Mouse (Mus musculus) limb, embryonic 14.5 days (tissue): Measurements from ENCODE around the gene Pax4. TPM values are rescaled to one million over a fixed set of nuclear protein-coding genes. Genes with fewer than 3 reads are reported as not detected.

Experiments used
- ATAC-seq: fragments of 200-750 bp; cut with Nextera tagmentation; 2 replicates; pipeline ENCODE4 v1.8.0; 2017; ENCODE audit warnings: low read depth, moderate number of reproducible peaks, moderate TSS enrichment; ENCODE audit not compliant: low FRiP score
- DNase-seq: peaks from one replicate; pipeline ENCODE4 v3.0.0-alpha.2; 2015; ENCODE audit warnings: low spot score
- H3K27ac ChIP-seq: fragments of 300-500 bp; sonication (generic); replicated peaks from 2 replicates; pipeline ENCODE4 v1.5.1; 2014; ENCODE audit warnings: low read depth, mild to moderate bottlenecking, low read length, moderate library complexity, mixed read lengths
- H3K27me3 ChIP-seq: fragments of 300-500 bp; sonication (generic); 2 replicates; pipeline ENCODE4 v1.6.1; 2014; ENCODE audit warnings: low read length, mixed read lengths; ENCODE audit not compliant: control insufficient read depth, insufficient read depth
- H3K36me3 ChIP-seq: fragments of 300-500 bp; sonication (generic); 2 replicates; pipeline ENCODE4 v1.6.1; 2014; ENCODE audit warnings: mild to moderate bottlenecking, low read length, moderate library complexity, mixed read lengths; ENCODE audit not compliant: control insufficient read depth, insufficient read depth
- H3K4me1 ChIP-seq: fragments of 300-500 bp; sonication (generic); 2 replicates; pipeline ENCODE4 v1.6.1; 2014; ENCODE audit warnings: antibody characterized with exemption, low read length, mixed read lengths; ENCODE audit not compliant: control insufficient read depth, insufficient read depth
- H3K4me2 ChIP-seq: fragments of 300-500 bp; sonication (generic); replicated peaks from 2 replicates; pipeline ENCODE4 v1.6.1; 2014; ENCODE audit warnings: low read depth, mild to moderate bottlenecking, low read length, moderate library complexity; ENCODE audit not compliant: severe bottlenecking
- H3K4me3 ChIP-seq: fragments of 300-500 bp; sonication (generic); replicated peaks from 2 replicates; pipeline ENCODE4 v1.5.1; 2014; ENCODE audit warnings: low read length
- H3K9ac ChIP-seq: fragments of 300-500 bp; sonication (generic); 2 replicates; pipeline ENCODE4 v1.6.1; 2014; ENCODE audit warnings: mild to moderate bottlenecking, low read depth, low read length, moderate library complexity; ENCODE audit not compliant: severe bottlenecking
- H3K9me3 ChIP-seq: fragments of 300-500 bp; sonication (generic); 2 replicates; pipeline ENCODE4 v1.6.1; 2016; ENCODE audit warnings: low read length; ENCODE audit not compliant: control insufficient read depth
- POLR2A ChIP-seq: fragments of 200-500 bp; IDR thresholded peaks from 2 replicates; pipeline ENCODE4 v1.8.0; 2012; ENCODE audit warnings: inconsistent platforms, mild to moderate bottlenecking, moderate library complexity, borderline replicate concordance; ENCODE audit not compliant: insufficient read depth, insufficient read length; ENCODE audit errors: extremely low read depth
- WGBS: fragments of 180-500 bp; shearing (Covaris S2); extraction: QIAGEN DNeasy Blood & Tissue Kit; methylation state at CpG from one replicate; pipeline ENCODE4 v1.1.7; 2014; 5-methylcytosine and 5-hydroxymethylcytosine counted together
- polyA plus RNA-seq, 2 experiments: library from polyadenylated mRNA; depleted of rRNA in 1 of 2; stranded (reverse) in 1 of 2; unstranded in 1 of 2; fragments of >200 nt; fragmentation: Nextera tagmentation in 1 of 2; extraction: Ambion mirVana in 1 of 2; gene quantifications; 2 replicates each; pipeline versions ENCODE4 v1.2.1 to v1.2.3; 2012 to 2014

Gene Pax4
- polyA plus RNA-seq, 2 experiments, result not detected

DNA sequence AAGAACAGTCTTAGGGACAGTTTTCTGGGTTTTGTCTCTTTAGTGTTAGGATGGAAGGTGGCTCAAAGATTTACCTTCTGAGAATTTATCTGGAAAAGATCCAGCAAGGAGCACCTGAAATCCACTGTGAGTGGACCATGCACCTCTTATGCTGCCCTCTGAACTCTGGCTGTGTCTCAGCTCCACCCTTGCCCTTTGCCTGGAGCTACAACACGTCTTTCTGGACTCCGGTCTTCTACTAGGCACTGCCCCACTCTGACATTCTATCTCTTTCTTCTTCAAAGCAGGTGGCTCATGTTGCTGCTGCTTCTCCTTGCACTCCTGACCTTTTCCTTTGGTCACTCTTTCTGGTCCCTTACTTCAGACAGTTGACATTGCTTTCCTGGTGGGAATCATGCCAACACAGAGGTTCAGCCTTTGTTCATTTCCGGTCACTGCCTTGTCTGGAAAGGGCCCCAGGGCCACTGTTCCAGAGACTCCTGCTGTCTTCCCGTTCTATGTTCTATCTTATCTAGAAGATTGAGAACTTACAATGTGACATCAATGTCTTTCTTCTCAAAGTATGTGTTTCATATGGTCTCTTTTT lies 21.0 kb upstream of the Pax4 start:
- H3K27me3 ChIP-seq, result no peaks in the 10 kb centered on the region
- ATAC-seq (no peak), DNase-seq (no peak)
- 67% methylated on average over 4 of the region's 4 CpGs for WGBS
- no peaks in the 10 kb centered on the region for H3K36me3 ChIP-seq
- no peak for TF ChIP-seq POLR2A
- H3K27ac ChIP-seq, result no peak overlapping the region
- H3K4me1 ChIP-seq, result no peaks in the 10 kb centered on the region
- no peaks in the 10 kb centered on the region for H3K9me3 ChIP-seq
- H3K4me2 ChIP-seq, result no peak overlapping the region
- H3K9ac ChIP-seq, result no peak overlapping the region
- H3K4me3 ChIP-seq, result no peak overlapping the region

DNA sequence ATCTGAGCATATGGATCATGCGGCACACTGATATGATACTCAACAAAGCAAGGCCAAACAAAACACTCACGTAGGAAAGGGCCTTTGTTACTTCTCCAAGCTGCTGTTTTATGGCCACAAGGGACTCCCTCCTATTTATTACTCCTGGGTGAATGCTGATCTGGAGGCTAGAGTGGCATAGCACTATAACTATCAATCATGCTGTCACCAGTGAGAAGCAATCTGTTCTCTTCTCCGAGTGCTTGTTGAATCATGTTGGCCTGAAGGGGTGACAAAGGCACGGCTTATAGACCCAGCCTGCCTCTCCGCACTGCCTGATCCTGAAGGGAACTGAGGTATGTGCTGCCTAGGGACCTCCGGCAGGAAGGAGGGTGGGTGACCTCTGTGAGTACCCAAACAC lies 15.5 kb upstream of the Pax4 start:
- 16% methylated on average over 6 of the region's 6 CpGs for WGBS
- no peak for DNase-seq
- Histone ChIP-seq H3K27ac (no peak overlapping the region), H3K36me3 (no peaks in the 10 kb centered on the region), H3K9me3 (no peaks in the 10 kb centered on the region), H3K4me3 (no peak overlapping the region), H3K4me2 (no peak overlapping the region), H3K27me3 (no peaks in the 10 kb centered on the region), H3K9ac (no peak overlapping the region), H3K4me1 (no peaks in the 10 kb centered on the region)
- TF ChIP-seq POLR2A, result no peak
- no peak for ATAC-seq

DNA sequence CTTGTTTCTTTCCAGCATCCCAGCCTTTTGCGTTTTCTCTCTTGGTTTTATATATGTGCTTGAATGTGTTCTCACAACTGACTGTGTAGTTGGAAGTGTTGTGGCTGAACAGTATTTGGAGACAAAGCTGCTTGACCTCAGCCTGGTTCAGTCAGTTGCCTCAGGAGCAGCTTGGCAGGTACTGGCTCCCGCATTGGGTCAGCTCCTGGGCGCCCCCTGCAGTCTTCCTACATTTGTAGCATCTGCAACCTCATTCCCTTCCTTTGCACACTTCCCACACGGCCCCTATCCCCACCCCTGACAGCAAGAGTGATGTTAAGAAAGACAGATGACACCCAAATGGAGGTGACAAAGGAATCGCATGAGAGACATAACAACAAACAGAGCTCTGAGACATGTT lies 11.4 kb upstream of the Pax4 start:
- H3K9ac ChIP-seq, result no peak overlapping the region
- H3K4me1 ChIP-seq, result no peaks in the 10 kb centered on the region
- TF ChIP-seq POLR2A, result no peak
- ATAC-seq (no peak), DNase-seq (peak; percentile 28)
- H3K36me3 ChIP-seq, result no peaks in the 10 kb centered on the region
- H3K4me3 ChIP-seq, result no peak overlapping the region
- WGBS, result 4% methylated on average over 5 of the region's 5 CpGs
- H3K27me3 ChIP-seq, result no peaks in the 10 kb centered on the region
- no peaks in the 10 kb centered on the region for H3K9me3 ChIP-seq
- no peak overlapping the region for H3K27ac ChIP-seq
- H3K4me2 ChIP-seq, result no peak overlapping the region

DNA sequence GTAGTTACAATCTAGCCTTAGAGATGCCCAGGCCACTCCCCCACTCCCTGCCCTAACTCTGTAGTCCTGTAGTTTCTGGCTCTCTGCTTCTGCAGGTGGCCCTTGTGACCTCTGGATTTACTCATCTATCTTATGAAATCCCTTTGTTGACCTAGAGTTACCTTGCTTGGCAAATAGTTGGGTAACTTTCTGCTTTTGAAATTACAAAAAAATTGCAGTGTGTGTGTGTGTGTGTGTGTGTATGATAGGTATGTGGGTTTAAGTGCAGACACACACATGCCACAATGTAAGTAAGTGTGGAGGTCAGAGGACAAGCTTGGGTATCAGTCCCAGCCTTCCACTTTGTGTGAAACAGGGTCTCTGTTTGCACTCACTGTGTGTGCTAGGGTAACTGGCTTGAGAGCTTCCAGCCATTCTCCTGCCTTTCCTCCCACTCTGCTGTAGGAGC lies 10.1 kb upstream of the Pax4 start:
- DNase-seq (no peak), ATAC-seq (no peak)
- Histone ChIP-seq H3K4me2 (no peak overlapping the region), H3K9ac (no peak overlapping the region), H3K27ac (no peak overlapping the region), H3K4me3 (no peak overlapping the region), H3K9me3 (no peaks in the 10 kb centered on the region), H3K27me3 (no peaks in the 10 kb centered on the region), H3K4me1 (no peaks in the 10 kb centered on the region), H3K36me3 (no peaks in the 10 kb centered on the region)
- TF ChIP-seq POLR2A, result no peak

DNA sequence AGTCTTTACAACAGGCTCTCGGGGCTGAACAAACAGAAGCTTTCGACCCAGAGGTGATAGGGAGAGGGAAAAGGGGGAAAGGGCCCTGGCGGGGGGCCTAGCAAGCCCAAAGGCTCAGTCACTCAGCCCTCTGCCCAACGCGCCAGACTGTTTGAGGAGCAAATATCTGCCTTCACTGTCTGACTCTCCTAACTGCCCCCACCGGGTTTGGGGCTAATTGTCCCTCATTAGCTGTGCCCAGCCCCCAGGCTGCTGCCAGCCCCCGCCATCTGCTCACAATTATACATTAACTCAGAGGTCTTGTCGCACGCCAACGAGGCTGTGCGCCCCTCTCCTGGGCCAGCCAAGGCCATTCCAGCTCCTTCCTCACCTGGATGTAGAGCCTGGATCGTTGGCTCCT lies 1.8 kb upstream of the Pax4 start:
- ATAC-seq, result no peak
- no peaks in the 10 kb centered on the region for H3K36me3 ChIP-seq
- no peak overlapping the region for H3K9ac ChIP-seq
- no peak overlapping the region for H3K27ac ChIP-seq
- no peaks in the 10 kb centered on the region for H3K9me3 ChIP-seq
- H3K4me1 ChIP-seq, result no peaks in the 10 kb centered on the region
- no peak overlapping the region for H3K4me2 ChIP-seq
- no peak overlapping the region for H3K4me3 ChIP-seq
- peaks cover 28% of the 10 kb centered on the region for H3K27me3 ChIP-seq
- no peak for TF ChIP-seq POLR2A
- under 1% methylated on average over 12 of the region's 12 CpGs for WGBS
- DNase-seq, result no peak

DNA sequence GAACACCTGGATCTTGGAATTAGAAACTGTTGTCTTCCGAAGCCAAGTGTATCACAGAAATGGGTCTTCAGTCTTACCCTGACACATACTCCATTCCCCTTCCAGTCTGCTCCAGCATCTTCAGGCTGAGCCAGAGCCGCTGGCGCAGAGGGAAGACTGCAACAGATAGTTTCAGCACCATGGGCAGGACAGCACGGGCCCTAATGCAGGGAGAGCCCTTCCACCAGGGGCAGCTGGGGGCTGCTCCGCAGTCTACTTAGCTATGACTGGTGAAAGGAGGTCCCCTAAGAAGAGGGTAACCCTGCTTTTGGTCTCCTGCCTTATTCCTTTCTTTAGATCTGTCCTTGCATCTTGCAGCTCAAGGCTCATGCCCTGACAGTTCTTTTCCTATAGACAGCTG lies 1.3 kb upstream of the Pax4 start:
- TF ChIP-seq POLR2A, result no peak
- H3K4me3 ChIP-seq, result no peak overlapping the region
- ATAC-seq, result no peak
- H3K27me3 ChIP-seq, result peaks cover 28% of the 10 kb centered on the region
- H3K9me3 ChIP-seq, result no peaks in the 10 kb centered on the region
- 16% methylated on average over 5 of the region's 5 CpGs for WGBS
- no peaks in the 10 kb centered on the region for H3K4me1 ChIP-seq
- no peak overlapping the region for H3K9ac ChIP-seq
- DNase-seq, result no peak
- H3K4me2 ChIP-seq, result no peak overlapping the region
- no peak overlapping the region for H3K27ac ChIP-seq
- no peaks in the 10 kb centered on the region for H3K36me3 ChIP-seq
